Mouse (Mus musculus) right cerebral cortex, adult 2 months (tissue): ENCODE measurements at regions not wholly inside any gene's neighbourhood (a gene's known extent, or its start where the extent isn't known, plus 50 kb on each side); places are given as distances from the start of the nearest gene placed in this dataset.
A peak's percentile ranks its signal among the peaks of the same experiment; 100 is the strongest.

ENCODE experiments used
- DNase-seq, 2 experiments: peaks; one replicate each; pipeline ENCODE4 v3.0.0; 2021 to 2022; ENCODE audit warnings: low spot score in 2 of 2

DNA sequence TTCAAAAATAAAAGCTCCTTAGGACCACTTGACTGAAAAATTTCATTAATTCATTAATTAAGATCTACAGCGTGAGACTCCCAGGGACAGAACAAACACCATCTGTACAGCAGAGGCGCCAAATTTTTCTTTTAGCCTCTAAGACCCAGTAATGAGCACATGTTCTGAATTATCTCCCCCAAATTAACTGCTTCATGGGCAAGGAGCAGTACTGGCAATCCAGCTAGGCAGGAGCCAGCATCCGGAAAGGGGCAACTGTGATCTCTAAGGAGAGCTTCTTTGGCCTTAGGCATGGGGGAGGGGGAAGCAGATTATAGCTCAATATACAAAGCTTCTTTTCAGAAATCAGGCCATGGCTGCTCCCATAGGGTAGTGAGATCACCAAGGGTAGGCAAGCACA, 278.2 kb upstream of the Castor2 start:
- no peak for DNase-seq

GRCm38 (mm10) chr5:133815462-133815861, 284.0 kb upstream of the Castor2 start:
- DNase-seq: no peak

GRCm38 (mm10) chr5:133814436-133814835, 285.1 kb upstream of the Castor2 start:
- DNase-seq: peak; percentile 24 to 31

DNA sequence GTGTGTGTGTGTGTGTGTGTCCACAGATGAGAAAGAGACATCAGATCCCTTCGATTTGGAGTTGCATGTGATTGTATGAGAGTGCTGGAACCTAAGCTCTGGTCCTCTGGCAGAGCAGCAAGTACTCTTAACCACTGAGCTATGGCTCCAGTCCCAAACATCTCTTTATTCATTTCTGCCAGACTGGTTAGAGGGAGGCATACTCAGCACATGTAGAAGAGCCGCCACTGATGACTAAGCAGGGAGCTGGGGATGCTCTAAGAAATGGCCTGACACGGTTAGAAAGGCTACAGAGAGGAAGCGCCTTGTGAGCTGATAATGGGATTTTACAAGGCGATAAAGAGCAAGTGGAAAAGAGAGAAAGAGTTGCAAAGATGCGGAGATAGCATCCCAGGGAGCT, 287.3 kb upstream of the Castor2 start:
- no peak for DNase-seq

DNA sequence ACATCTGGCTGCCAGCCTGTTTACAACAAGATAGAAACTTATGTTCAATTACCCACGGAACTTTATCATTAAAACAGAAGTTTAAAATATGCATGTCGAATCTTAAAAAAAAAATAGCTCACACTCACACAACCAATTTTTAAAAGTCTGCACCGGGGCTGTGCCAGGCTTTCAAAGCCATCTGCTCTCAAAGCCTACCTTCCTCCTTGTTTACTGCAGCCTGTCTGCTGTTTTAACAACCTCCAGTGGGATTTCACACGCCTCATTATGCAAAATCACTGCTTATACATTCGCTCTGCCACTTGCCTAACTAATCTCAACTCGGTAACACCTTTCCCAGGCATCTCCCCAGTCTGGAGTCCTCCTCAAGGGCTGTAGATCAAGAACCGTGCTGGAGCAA, 292.6 kb upstream of the Castor2 start:
- DNase-seq: peak; percentile 17 to 50

GRCm38 (mm10) chr5:133802001-133802400, 297.5 kb upstream of the Castor2 start:
- no peak for DNase-seq

DNA sequence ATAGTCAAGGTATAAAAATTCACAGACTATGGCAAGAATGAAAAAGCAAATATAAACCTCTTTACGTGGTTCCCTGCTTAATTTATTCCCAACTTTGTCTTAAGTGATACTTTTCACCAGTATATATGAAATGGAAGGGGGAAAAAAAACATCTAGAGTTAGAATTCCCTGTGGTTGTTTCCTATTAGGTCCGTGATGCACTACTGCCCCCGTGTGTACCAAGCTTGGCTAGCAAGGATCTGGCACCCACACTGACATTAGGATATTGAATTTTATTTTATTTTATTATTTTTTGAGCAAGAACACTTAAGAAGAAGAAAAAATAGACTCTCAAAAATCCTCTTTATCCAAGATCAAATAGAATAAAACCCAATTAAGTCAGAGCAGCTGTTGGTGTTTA, 303.9 kb upstream of the Castor2 start:
- DNase-seq: peak; percentile 76 to 77

DNA sequence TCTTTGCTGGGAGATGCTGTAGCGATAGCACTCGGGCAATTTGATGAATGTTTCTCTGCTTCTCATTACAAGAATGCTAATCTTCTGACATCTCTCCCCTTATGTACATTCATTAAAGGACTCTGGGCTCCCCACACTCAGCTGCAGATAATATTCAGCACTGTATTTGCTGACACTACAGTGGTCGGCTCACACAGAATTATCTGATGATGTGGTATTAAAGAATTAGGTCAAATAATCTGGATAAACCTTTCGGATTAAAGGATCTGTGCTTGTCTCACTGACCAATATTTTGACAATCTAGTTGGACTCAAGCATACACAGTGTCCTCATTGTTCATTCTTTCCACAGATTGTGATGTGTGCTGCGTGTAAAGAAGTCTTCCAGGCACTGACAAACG, 308.8 kb upstream of the Castor2 start:
- DNase-seq: no peak

DNA sequence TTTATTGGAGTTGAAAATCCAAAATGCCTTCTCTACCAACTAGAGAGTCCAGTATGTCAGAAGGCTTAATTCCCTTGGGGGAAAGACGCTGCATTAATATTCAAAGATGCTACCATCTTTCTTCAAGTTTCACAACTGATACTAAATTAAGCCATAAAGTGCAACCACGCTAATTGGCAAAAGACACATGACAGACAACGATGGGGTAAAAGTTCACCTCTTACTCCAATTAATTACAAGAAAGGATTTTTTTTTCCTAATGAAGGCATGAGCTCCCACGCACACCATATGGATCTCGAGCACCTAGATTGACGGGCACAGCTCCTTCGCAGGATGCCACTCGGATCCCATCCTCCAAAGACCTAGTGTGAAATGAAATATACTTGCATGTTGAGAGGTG, 311.5 kb upstream of the Castor2 start:
- no peak for DNase-seq

DNA sequence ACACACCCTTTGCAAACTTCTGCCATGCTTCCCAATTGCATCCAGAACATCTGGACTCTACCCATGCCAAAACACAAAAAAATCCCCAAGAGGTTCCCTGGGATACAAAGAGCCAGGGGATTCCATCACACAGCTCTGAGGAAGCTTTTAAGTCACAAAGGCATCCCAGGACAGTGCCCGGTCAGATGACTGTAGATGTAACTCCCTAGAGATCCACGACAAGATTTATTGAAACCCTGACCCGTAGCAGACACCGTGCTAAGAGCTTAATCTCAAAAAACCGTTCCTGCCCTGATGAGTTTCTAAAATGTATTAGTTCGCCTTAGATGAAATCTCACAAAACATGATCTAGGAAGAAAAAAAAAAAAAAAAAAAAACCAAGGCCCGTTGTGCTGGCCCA, 312.0 kb upstream of the Castor2 start:
- no peak for DNase-seq

- no peak for DNase-seq
Measured at GRCm38 (mm10) chr5:133776591-133776990, 322.9 kb upstream of the Castor2 start.

- no peak for DNase-seq
Measured at GRCm38 (mm10) chr5:133774116-133774515, 325.4 kb upstream of the Castor2 start.

DNA sequence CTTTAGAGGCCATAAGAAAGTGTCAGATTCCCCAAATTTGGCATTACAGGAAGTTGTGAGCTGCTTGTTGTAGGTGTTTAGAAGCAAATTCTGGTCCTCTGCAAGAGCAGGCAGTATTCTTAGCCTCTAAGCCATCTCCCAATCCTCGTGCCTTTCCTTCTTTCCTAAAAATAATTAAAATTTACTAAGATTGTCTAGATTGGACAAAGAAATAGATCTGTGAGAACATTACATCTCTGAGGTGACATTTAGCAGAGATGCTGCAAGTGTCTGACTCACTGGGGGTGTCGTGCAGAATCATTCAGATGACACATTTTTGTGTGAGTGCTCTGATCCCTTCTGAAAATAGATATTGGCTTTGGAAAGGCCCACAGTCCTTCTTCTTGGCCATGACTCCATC, 330.7 kb upstream of the Castor2 start:
- DNase-seq: peak; percentile 32 to 34

DNA sequence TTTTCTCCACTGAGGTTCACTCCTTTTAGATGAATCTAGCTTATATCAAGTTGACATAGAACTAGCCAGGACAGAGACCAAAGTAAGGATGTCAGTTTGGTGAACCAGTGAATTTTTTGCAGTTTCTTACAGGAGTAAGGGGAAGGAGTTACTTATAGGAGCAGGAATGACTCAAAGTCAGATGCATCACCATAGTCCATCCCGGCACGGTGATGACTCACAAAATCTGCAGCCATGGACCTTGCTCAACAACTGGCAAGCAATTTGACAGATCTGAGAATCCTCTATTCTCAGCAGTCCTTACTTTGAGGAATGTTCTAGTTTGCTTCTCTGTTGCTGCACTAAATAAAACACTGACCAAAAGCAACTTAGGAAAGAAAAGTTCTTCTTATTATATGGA, 341.7 kb upstream of the Castor2 start:
- DNase-seq: peak; percentile 38 to 44

GRCm38 (mm10) chr5:133754180-133754579, 345.3 kb upstream of the Castor2 start:
- no peak for DNase-seq

- peak in 1 of 2 experiments; percentile 18 for DNase-seq
Measured at GRCm38 (mm10) chr5:133753461-133754160, 345.9 kb upstream of the Castor2 start.

DNA sequence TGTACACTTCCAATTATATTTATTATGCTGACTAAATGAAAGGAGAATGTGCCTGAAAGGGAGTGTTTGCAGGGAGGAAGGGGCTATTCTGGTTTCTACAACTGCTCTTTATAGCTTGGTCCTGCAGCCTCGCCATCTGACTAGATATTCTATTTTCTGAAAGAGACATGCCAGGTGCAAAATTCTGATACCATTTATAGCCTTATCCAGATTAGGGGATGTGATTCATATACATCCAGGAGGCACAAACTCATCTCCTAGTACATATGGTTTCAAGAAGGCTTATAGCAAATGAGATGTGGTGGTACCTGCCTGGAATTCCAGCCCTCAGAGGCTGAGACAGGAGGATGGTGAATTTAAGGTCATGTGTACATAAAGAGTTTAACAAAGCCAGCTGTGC, 352.6 kb upstream of the Castor2 start:
- DNase-seq: peak; percentile 11 to 14

- no peak for DNase-seq
Measured at GRCm38 (mm10) chr5:133746411-133746810, 353.1 kb upstream of the Castor2 start.

DNA sequence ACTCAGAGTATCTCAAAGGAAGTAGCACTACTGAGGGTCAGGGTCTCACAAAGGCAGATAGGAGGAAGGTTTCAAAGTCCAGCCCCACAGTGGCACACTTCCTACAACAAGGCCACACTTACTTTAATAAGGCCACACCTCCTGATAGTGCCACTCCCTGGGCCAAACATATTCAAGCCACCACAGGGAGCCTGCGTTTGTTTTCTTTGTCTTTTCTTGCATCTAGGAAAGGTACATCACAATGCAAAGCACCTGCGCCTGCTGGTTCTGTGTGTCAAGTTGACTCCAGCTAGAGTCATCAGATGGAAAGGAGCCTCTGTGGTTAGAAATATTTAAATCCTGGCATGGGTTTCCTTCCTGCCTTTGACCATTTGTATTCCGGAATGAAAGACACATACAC, 355.4 kb upstream of the Castor2 start:
- DNase-seq: no peak

- no peak for DNase-seq
Measured at GRCm38 (mm10) chr5:133743606-133744005, 355.9 kb upstream of the Castor2 start.

GRCm38 (mm10) chr5:133731871-133732270, 367.6 kb upstream of the Castor2 start:
- no peak for DNase-seq

DNA sequence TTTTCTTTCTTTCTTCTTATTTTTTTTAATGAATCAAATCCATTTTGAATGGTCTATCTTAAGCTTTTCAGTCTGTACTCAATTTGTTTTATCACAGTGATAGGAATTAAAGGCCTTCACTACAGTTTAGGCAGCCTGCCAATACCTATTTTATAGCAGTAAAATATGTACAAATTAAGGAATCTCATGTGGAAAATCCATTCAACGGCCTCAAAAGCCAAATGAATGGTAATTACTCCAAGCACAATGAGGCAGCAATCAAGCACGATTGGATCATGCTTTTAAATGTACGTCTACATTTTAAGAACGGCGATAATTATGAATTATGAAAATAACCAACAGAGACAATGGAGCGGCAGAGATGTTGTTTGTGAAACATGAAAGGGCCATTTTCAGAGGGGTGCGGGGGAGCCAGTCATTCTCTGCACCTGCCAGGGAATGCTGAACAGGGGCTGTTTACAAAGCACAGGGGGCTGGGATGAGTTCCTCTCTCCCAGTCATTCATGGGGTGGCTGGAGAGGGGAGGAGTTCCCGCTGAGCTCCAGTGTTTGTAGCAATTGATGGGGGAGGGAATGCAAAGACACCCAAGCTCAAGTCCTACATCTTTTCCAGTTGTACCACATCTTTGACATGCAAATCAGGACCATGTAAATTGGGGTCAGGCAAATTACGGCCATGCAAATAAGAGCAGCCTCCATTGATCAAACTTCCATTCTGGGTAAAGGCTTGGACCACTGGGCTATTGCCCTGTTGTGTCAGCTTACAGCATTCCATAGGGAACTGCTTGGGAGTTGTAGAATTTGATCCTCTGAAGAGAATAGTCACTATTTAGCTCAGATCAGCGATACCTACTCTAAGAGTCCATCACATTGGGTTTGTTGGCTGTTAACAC, 381.1 kb upstream of the Castor2 start:
- peak; percentile 9 to 18 for DNase-seq

GRCm38 (mm10) chr5:133715830-133716229, 383.7 kb upstream of the Castor2 start:
- no peak for DNase-seq
